Mouse (Mus musculus): Measurements from ENCODE around the gene Efcab2. TPM values are rescaled to one million over a fixed set of nuclear protein-coding genes. Genes with fewer than 3 reads are reported as not detected.

Efcab2 gene
- polyA plus RNA-seq (2012; ENCODE audit: low replicate concordance) = 0.16 TPM in 1 of 2 replicates, not detected in the other

DNA sequence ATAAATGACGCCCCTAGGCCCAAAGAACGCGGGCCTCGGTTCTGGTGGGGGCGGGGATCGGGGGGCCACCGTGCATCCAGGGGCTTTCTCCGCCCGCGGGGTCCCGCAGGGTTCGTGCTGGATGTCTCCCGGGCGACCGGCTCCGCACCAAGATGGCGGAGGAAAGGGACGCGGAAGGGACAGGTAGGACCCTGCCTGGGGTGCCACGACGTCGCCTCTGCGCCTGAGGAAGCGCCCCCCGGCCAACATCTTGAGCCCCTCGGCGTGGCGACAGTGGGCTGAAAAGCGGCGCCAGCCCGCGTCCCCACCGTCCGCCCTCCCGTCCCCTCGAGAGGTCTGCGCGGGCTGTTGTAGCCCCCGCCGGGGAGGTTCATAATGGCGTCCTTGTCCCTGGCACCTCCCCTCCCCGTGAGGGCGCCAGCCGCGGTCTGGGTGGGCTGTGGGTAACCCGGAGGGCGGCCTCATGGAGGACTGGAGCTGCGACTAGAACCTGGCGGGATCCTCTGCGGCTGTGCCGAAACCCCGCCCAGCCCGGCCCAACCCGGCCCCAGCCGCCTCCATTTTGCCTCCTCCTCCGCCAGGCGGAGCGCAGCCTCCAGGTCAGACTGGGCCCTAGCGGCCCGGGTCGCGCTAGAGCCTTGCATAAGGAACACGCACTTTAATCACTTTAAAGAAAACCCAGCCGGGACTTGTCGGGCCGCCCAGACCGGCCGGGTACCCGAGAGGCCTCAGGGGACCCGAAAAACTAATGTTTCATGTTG, at the start of gene Efcab2:
Gene Efcab2, plus strand, starts transcription at position 135 of the 761 bp plus-strand sequence.

DNA sequence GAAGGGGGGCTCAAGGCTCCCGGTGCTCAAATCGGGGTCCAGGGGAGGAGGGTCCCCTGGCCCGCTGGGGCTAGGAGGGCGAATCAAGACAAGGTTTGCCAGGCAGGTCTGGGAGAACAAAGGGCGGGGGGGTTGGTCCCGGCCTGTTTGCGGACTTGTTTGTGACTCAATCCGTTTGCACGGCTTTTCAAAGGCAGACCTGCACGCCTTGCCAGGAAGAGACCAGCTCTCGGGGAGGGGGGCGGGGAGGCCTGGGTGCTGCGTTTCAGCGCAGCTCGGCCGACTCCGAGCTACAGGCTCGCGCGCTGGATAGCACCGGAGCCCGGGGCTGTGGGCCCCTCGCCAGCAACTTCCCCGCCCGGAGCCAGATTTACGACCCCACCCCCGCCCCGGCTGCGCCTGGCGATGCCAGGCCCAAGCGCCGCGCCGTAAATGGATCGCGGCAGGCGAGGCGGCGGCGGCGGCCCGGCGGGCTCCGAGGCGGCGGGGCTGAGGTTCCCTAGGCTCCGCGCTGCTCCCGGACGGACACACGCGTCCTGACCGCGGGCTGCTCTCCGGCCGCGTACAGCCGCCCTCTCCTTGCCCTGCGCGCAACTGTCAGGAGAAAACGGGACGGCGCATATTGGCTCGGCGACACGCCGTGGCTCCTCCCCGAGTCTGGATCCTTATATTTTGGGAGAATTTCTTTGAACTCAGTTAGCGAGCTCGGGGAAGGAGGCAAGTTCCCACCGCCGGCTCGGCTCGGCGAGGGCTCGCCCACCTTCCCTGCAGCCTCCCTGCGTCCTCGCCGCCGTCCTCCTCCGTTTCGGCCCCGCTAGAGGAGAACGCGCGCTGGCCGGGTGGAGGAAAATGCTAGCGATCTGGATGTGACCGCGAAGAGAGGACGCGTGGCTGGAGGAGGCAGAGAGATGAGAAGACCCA, 122.8 kb downstream of the Efcab2 start, which contains the start of gene Kif26b:
Gene Kif26b, plus strand, starts transcription at position 695 of the 921 bp plus-strand sequence.

Other genes starting within 250 kb of the Efcab2 start
- 7.2 and 8.3 TPM in 2 replicates for gene Desi2, start 218.7 kb upstream of the Efcab2 start, polyA plus RNA-seq (2012; ENCODE audit: low replicate concordance)
- 0.79 and 4.0 TPM in 2 replicates for gene Cox20, start 87.0 kb upstream of the Efcab2 start, polyA plus RNA-seq (2012; ENCODE audit: low replicate concordance)
- 376 and 509 TPM in 2 replicates for gene Hnrnpu, start 68.3 kb upstream of the Efcab2 start, polyA plus RNA-seq (2012; ENCODE audit: low replicate concordance)
- 0.02 and 0.11 TPM in 2 replicates for gene Kif26b, start 123.0 kb downstream of the Efcab2 start, polyA plus RNA-seq (2012; ENCODE audit: low replicate concordance)

All from leukemia stem cell, adult 10-12 weeks (primary cell).